Mouse (Mus musculus) left cerebral cortex, adult 11 months (tissue): ENCODE results near the gene Tnnc2.

Experiments used
- DNase-seq: peaks from one replicate; pipeline ENCODE4 v3.0.0; 2022; ENCODE audit warnings: low spot score

Tnnc2 gene

DNA sequence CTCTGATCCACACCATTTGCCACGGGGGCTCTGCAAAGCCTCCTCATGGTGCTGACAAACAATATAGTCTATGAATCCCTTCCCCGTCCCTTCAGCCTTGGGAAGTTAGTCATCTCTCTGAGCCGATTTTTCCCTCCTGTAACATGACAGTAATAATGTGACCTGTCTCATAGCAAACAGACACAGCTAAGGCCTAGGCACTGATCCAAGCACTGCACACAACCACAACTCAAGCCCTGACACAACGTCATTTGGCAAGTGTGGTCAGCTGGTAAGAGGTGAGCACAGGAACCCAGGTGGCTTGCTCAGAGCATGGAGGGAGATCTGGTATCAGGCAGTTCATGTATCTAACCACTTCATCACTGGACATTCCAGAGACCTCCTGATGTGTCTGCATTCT is 16.1 kb upstream of the Tnnc2 start:
- no peak for DNase-seq

DNA sequence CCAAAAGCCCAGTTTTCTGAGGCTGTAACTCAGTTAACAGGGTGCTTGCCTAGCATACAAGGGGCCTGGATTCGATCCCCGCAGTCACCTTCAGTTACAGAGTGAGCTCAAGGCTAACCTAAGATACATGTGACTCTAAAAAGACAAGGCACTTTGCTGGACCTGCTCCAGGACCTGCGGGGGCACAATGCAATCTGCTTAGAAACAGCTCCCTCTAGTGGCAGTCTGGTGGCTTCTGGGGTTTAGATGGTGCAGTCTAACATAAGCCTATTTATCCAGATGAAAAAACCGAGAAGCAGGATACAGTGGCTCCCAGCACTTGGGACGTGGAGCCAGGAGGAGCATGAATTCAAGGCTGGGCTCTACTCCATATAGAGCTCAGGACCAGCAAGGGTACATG is 14.5 kb upstream of the Tnnc2 start:
- peak; percentile 66 for DNase-seq

GRCm38 (mm10) chr2:164793772-164794171 is 14.0 kb upstream of the Tnnc2 start:
- no peak for DNase-seq

DNA sequence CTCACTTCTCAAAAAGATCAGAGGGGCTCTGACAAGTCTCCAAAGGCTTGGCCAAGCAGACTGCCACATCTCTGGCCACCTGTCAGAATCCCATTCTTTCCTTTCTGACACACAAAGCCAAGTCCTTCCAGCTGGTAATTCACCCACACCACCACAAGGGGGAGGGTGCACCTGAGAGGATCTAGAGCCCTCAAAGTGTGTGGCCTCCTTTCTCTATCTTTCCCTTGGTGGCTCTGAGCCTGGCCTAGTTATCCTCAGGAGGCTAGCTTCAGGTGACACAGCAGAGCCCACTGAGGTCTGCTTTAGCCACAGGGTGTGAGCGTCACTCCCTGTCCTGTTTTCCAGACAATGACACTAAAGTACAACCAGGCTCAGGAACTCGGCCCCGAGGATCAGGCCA is 13.5 kb upstream of the Tnnc2 start:
- no peak for DNase-seq

DNA sequence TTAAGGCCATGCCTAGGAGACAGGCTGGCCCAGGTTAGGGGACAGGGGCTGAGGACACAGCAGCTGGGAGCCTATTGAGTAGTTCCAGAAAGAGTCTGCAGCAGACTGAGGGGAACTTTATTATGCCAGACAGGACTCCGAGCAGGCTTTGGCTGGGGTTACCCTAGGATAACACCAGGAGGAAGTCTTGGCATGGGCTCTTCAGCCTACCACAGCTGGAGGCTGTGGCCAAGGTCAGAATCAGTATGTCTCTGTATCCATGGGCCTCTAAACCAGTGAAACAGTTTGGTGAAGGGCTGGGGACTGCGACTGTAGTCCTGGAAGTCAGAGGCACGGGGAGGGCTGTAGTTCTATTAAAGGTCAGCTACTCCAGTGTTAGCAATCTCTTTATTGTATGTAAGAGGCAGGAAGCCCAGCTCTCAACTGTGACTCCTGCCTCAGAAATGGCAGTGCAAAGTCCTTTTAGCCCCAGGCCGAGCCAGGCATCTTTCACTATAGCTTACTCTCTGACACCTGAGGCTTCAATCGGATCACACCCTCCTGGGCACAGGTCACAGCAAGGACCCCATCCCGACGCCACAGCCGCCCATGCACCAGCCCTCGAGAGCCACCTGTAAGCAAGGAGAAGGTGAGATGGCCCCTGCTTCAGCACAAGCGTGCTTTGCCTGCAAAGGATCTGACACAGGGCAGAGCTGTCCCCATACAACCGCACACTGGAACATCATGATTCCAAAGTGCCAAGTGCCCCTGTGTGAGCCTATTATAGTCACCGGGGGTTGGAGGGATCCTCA is 12.8 kb upstream of the Tnnc2 start:
- DNase-seq = no peak

- no peak for DNase-seq
These were observed 12.1 kb upstream of the Tnnc2 start for GRCm38 (mm10) chr2:164791841-164792261.

GRCm38 (mm10) chr2:164790451-164790850 is 10.7 kb upstream of the Tnnc2 start:
- no peak for DNase-seq

GRCm38 (mm10) chr2:164788411-164788810 is 8.6 kb upstream of the Tnnc2 start:
- DNase-seq = no peak

DNA sequence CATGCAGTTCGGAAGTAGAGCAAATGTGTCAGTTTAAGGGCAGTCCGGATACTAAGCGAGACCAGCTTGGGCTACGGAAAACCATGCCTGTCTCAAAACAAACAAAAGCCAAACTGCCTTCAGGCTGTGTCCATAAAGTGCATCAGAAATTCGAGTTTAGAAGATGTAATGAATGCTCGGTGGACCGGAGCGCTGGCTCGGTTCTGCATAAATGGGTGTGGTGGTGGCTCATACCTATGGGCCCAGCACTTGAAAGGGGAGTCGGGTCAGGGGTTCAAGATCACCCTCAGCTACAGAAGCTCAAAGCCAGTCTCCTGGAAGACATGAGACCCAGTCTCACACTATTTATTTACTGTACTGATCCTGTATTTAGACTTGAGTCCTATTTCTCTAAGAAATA is 8.0 kb upstream of the Tnnc2 start:
- no peak for DNase-seq

- no peak for DNase-seq
These were observed 7.3 kb upstream of the Tnnc2 start for GRCm38 (mm10) chr2:164787032-164787431.

DNA sequence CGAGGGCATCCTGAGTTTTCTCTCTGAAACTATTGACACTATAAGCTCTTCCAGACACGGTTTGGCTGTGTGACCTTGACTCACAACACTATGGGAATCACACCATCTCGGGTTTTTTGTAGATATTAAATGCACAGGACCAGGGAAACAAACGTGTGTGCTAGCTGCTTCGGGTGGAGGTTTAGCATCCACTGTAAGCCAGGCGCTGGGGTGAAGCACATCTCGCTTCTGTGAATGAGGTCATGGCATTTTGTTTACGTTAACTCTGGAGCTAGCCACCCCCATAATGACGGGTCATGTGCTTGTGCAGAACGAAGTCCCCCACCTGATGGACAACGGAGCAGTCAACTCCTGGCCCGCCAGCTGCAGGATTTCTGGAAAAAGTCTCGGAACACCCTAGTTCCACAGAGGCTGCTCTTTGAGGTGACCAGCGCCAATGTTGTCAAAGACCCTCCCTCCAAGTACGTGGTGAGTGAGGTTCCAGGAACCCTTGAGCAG is 6.7 kb upstream of the Tnnc2 start:
- no peak for DNase-seq

- DNase-seq = peak; percentile 83
These were observed 6.0 kb upstream of the Tnnc2 start, which contains the start of gene Snx21 for GRCm38 (mm10) chr2:164785481-164786387. Snx21 (plus strand) TSS chr2:164785823.

DNA sequence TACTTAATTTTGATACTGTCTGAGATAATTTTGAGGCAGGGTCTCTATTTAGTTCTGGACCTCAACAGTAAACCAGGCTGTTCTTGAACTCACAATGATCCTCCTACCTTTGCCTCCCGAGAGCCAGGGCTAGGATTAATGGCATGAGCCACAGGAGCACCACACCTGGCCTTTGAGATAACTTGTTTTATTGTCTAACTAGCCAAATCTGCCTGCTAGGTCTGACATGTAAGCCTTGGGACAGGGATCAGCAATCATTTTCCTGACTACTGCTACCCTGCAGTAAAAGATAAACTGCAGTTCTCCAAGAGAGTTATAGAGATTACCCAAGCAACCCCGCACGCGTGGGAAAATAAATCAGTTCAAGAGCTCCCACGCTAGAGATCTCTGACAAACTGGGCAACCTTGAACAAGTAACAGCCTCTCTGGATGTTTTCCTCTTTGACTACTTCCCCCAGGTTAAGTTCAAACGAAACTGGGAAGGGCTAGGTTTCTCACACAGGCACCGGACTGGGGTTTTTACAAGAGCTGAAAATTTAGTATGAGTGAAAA is 5.2 kb upstream of the Tnnc2 start:
- DNase-seq = no peak

DNA sequence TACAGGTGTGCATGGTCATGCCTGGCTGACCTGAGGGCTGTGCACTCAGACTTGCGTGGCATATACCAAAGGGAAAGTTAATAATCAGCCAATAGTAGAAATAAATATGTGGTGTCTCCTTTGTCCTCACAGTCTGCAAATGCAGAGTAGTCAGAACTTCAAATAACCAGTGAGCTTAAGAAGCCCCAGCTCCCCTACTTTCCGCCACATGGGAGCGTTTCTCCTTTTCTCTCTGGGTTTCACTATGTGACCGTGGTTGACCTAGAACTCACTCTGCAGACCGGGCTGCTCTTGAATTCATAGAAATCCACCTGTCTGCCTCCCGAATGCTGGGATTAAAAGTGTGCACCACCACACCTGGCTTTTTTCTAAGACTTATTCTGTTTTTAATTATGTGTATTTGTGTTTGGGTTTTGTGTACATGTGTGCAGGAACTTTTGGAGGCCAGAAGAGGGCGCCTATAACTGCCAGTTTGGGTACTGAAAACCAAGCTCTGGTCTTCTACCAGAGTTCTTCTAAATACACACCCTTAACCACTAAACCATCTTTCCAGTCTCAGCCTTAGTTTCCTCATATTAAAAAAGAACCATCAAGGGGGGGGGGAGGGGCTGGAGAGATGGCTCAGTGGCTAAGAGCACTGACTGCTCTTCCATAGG is 4.3 kb upstream of the Tnnc2 start:
- no peak for DNase-seq

DNA sequence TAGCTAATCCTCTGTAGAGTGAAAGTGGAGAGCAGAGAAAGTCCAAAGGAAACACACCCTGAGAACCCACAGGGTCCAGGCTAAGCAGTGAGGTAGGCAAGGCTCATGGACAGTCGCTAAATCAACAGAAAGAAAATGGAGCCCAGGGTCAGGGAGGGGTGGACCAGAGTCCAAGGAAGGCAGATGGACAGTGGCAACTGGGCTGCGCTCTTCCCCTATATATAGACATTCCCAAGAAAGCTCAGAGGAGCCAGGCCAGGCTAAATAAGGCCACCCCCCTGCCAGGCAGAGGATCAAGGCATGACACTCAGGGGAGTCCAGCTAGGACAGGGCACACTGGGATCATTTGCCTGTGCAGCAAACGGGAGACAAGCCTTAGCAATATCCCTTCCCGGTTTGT is 2.1 kb upstream of the Tnnc2 start:
- no peak for DNase-seq

DNA sequence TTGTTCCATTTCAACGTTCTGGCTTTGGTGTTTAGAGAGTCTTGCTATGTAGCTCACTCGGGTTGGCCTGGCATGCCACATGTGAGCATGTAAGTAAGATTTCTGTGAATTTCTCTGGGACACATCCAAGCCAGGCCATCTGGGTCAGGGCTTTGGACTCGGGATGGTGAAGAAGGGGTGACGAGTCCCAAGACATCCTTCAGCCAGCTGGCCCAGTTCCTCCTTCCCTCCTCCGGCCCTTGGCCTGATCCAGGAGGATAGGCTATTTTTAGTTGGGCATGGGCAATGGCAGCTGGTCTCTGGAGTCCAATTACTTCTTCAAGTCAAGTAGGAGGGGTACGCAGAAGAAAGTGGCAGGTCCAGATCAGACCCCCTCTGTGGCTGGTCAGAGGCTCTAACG is 958 bp downstream of the Tnnc2 start:
- no peak for DNase-seq

- DNase-seq = no peak
These were observed 1.8 kb downstream of the Tnnc2 start for GRCm38 (mm10) chr2:164778015-164778287.

DNA sequence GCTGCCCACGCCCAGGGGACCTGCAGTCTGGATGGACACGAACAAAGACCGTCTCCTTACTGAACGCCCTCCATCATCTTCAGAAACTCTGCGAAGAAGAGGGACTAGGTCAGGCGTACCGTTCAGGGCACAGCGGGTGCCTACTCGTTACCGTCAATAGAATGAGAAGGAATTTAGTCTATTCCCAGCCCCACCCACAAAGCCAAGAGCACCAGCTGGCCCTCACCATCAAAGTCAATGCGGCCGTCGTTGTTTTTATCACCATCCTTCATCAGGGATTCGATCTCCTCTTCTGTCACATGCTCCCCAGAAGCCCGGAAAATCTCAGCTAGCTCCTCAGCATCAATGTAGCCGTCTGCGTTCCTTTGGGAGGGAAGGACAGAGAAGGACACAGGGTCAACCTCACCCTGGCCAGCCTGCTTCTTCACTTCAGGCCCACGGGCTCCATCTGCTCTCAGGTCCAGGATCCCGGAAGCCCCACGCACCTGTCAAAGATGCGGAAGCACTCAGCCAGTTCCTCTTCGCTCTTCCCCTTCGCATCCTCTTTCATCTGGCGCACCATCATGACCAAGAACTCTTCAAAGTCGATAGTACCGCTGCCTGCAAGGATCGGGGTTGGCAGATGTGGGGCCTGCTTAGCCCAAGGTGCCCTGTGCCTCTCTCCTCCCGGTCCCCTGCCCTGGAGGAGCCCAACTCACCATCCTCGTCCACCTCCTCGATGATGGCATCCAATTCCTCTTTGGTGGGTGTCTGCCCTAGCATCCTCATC is 2.3 kb downstream of the Tnnc2 start:
- no peak for DNase-seq

DNA sequence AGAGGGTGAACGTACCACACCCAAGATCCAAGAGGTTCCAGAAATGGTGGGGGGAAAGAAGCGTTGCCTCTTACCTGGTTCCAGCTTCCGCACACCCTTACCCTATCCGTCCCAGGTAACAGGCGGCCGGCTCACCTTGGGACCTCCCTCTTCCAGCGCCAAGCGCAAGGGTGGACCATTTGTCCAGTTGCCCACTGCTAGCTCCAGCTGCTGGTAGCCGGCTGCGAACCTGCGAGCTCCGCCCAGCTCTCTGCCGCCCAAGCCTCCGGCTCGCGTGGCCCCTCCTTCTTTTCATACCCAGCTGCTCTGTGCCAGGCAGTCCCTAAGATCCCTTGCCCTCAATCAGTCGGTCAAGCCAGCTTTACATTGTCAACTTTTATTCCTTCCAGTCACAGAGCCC is 3.0 kb downstream of the Tnnc2 start:
- no peak for DNase-seq

GRCm38 (mm10) chr2:164776130-164776529 is 3.6 kb downstream of the Tnnc2 start:
- no peak for DNase-seq

GRCm38 (mm10) chr2:164773989-164774364 is 5.8 kb downstream of the Tnnc2 start:
- DNase-seq = no peak
